14 mouse cellular contexts compared by ENCODE assay signal in genomic region chr6:89403257-89404225, GRCm38 (mm10). TPM values are rescaled to one million over a fixed set of nuclear protein-coding genes. Genes with fewer than 3 reads are reported as not detected.
DNase-seq lines count a peak whose midpoint lies in the region; ATAC-seq and TF ChIP-seq lines count a peak whose summit lies in the region.
"Had no signal": no experiment of that assay in that cellular context is flagged by ENCODE, and none has a peak within 500 bp of the region (broad histone marks: within the 10 kb centered on the region; RNA-seq: fewer than 3 reads in every experiment).

No protein-coding gene starts in this region.

- 30% methylated on average over 2 of the region's 2 CpGs for WGBS in heart, postnatal 0 days
- WGBS in heart, embryonic 11.5 days (ENCODE audit: insufficient replicate concordance): 64% methylated on average over 2 of the region's 2 CpGs
- WGBS in midbrain, postnatal 0 days: 67% methylated on average over 2 of the region's 2 CpGs
- 84% methylated on average over 2 of the region's 2 CpGs for WGBS in midbrain, embryonic 16.5 days
- WGBS in neural tube, embryonic 14.5 days: 41% methylated on average over 2 of the region's 2 CpGs

- no peak overlapping the region for H3K4me3 ChIP-seq in heart, postnatal 0 days (ENCODE audit: low read depth, low read length)
- no peak overlapping the region for H3K4me3 ChIP-seq in heart, embryonic 11.5 days (ENCODE audit: low read depth, low read length)
- H3K4me3 ChIP-seq in midbrain, postnatal 0 days (ENCODE audit: low read depth, low read length): no peak overlapping the region
- no peak overlapping the region for H3K4me3 ChIP-seq in midbrain, embryonic 16.5 days (ENCODE audit: low read depth, low read length)
- H3K4me3 ChIP-seq in neural tube, embryonic 14.5 days (ENCODE audit: low read depth, low read length): no peak overlapping the region
- H3K4me3 ChIP-seq in gastrocnemius, adult 2 months: no peak overlapping the region
- H3K4me3 ChIP-seq: embryonic facial prominence, embryonic 12.5 days; forebrain, embryonic 10.5 days; midbrain, embryonic 15.5 days had no signal

- H3K27ac ChIP-seq in heart, postnatal 0 days (ENCODE audit: low read depth): no peak overlapping the region; the same call in 1 of the 2 replicates
- no peak overlapping the region for H3K27ac ChIP-seq in heart, embryonic 11.5 days (ENCODE audit: low read depth, low read length)
- H3K27ac ChIP-seq in midbrain, postnatal 0 days (ENCODE audit: low read depth, low read length): no peak overlapping the region
- no peak overlapping the region for H3K27ac ChIP-seq in midbrain, embryonic 16.5 days (ENCODE audit: low read length)
- no peak overlapping the region for H3K27ac ChIP-seq in neural tube, embryonic 14.5 days (ENCODE audit: low read depth, low read length)
- H3K27ac ChIP-seq in gastrocnemius, adult 2 months: no peak overlapping the region
- H3K27ac ChIP-seq: embryonic facial prominence, embryonic 12.5 days; forebrain, embryonic 10.5 days; midbrain, embryonic 15.5 days had no signal

- no peaks in the 10 kb centered on the region for H3K36me3 ChIP-seq in heart, postnatal 0 days (replicated peaks; ENCODE audit: control insufficient read depth, insufficient read depth, low read length)
- no peaks in the 10 kb centered on the region for H3K36me3 ChIP-seq in heart, embryonic 11.5 days (ENCODE audit: control insufficient read depth, insufficient read depth, low read length)
- no peaks in the 10 kb centered on the region for H3K36me3 ChIP-seq in midbrain, postnatal 0 days (ENCODE audit: insufficient read depth, low read length)
- H3K36me3 ChIP-seq in midbrain, embryonic 16.5 days (ENCODE audit: control insufficient read depth, insufficient read depth, low read length): no peaks in the 10 kb centered on the region
- H3K36me3 ChIP-seq in neural tube, embryonic 14.5 days (ENCODE audit: control insufficient read depth, insufficient read depth, low read length): no peaks in the 10 kb centered on the region
- H3K36me3 ChIP-seq: embryonic facial prominence, embryonic 12.5 days; forebrain, embryonic 10.5 days; midbrain, embryonic 15.5 days had no signal

- H3K9ac ChIP-seq in heart, postnatal 0 days (replicated peaks; ENCODE audit: low read depth, low read length): no peak overlapping the region
- H3K9ac ChIP-seq in heart, embryonic 11.5 days (ENCODE audit: low read depth, low read length): no peak overlapping the region
- no peak overlapping the region for H3K9ac ChIP-seq in midbrain, postnatal 0 days (replicated peaks; ENCODE audit: low read length, poor library complexity, severe bottlenecking)
- no peak overlapping the region for H3K9ac ChIP-seq in midbrain, embryonic 16.5 days (ENCODE audit: low read depth, low read length)
- H3K9ac ChIP-seq in neural tube, embryonic 14.5 days (replicated peaks; ENCODE audit: low read depth, low read length): no peak overlapping the region
- H3K9ac ChIP-seq: embryonic facial prominence, embryonic 12.5 days; midbrain, embryonic 15.5 days had no signal

- no peaks in the 10 kb centered on the region for H3K27me3 ChIP-seq in heart, postnatal 0 days (ENCODE audit: control insufficient read depth, insufficient read depth, low read length)
- no peaks in the 10 kb centered on the region for H3K27me3 ChIP-seq in heart, embryonic 11.5 days (ENCODE audit: control insufficient read depth, insufficient read depth, low read length)
- no peaks in the 10 kb centered on the region for H3K27me3 ChIP-seq in midbrain, postnatal 0 days (ENCODE audit: insufficient read depth, low read length)
- H3K27me3 ChIP-seq in midbrain, embryonic 16.5 days (ENCODE audit: control insufficient read depth, insufficient read depth, low read depth, low read length): no peaks in the 10 kb centered on the region
- H3K27me3 ChIP-seq in neural tube, embryonic 14.5 days (ENCODE audit: control insufficient read depth, insufficient read depth, low read length): no peaks in the 10 kb centered on the region
- H3K27me3 ChIP-seq: embryonic facial prominence, embryonic 12.5 days; midbrain, embryonic 15.5 days had no signal

- no peak for TF ChIP-seq EP300 in heart, postnatal 0 days (IDR thresholded peaks at IDR 0.05; ENCODE audit: low read depth)

- intact Hi-C loops in gastrocnemius, adult 2 months (cut with DNase I): no loop called here

- peak; percentile 80 for ATAC-seq in heart, postnatal 0 days (ENCODE audit: insufficient read depth, low read depth)
- ATAC-seq in heart, embryonic 11.5 days (replicated peaks; ENCODE audit: insufficient number of reproducible peaks, low FRiP score, low TSS enrichment): no peak
- no peak for ATAC-seq in midbrain, postnatal 0 days (ENCODE audit: low FRiP score)
- ATAC-seq in midbrain, embryonic 16.5 days: no peak
- peak; percentile 51; the same call in 1 of the 2 replicates for ATAC-seq in neural tube, embryonic 14.5 days (ENCODE audit: low read depth)
- ATAC-seq: midbrain, embryonic 15.5 days had no signal

- H3K4me1 ChIP-seq in heart, postnatal 0 days (ENCODE audit: control insufficient read depth, insufficient read depth): peaks cover 12% of the 10 kb centered on the region
- H3K4me1 ChIP-seq in heart, embryonic 11.5 days (ENCODE audit: control insufficient read depth, insufficient read depth, low read length): no peaks in the 10 kb centered on the region
- peaks cover 5% of the 10 kb centered on the region; the same call in 1 of the 2 replicates for H3K4me1 ChIP-seq in midbrain, postnatal 0 days (ENCODE audit: insufficient read depth, low read length)
- H3K4me1 ChIP-seq in midbrain, embryonic 16.5 days (ENCODE audit: control insufficient read depth, insufficient read depth, low read length): no peaks in the 10 kb centered on the region
- 0 out of 2 replicates have a peak, but pooled peaks cover 3% of the 10 kb centered on the region for H3K4me1 ChIP-seq in neural tube, embryonic 14.5 days (ENCODE audit: control insufficient read depth, insufficient read depth, low read length)
- H3K4me1 ChIP-seq: embryonic facial prominence, embryonic 12.5 days had no signal

- H3K9me3 ChIP-seq in heart, postnatal 0 days (replicated peaks; ENCODE audit: control insufficient read depth, low read length): no peaks in the 10 kb centered on the region
- no peaks in the 10 kb centered on the region for H3K9me3 ChIP-seq in heart, embryonic 11.5 days (replicated peaks; ENCODE audit: control insufficient read depth, low read length)
- H3K9me3 ChIP-seq in midbrain, postnatal 0 days (ENCODE audit: low read length): no peaks in the 10 kb centered on the region
- no peaks in the 10 kb centered on the region for H3K9me3 ChIP-seq in midbrain, embryonic 16.5 days (replicated peaks; ENCODE audit: control insufficient read depth, low read length, poor library complexity, severe bottlenecking)
- no peaks in the 10 kb centered on the region for H3K9me3 ChIP-seq in neural tube, embryonic 14.5 days (ENCODE audit: control insufficient read depth, low read length)
- H3K9me3 ChIP-seq: embryonic facial prominence, embryonic 12.5 days; forebrain, embryonic 10.5 days; midbrain, embryonic 15.5 days had no signal

- 0 out of 2 replicates have a peak, but pooled peaks have one; percentile 16 for TF ChIP-seq CTCF in heart, postnatal 0 days (IDR thresholded peaks at IDR 0.05; ENCODE audit: low read depth)
- no peak for TF ChIP-seq CTCF in midbrain, postnatal 0 days (IDR thresholded peaks at IDR 0.05)
- no peak for TF ChIP-seq CTCF in gastrocnemius, adult 2 months (IDR thresholded peaks at IDR 0.05)

- DNase-seq in heart, postnatal 0 days (ENCODE audit: low spot score): peak; percentile 57
- peak; percentile 40 for DNase-seq in midbrain, postnatal 0 days (ENCODE audit: low spot score)
- DNase-seq in kidney, adult 9 months: peak; percentile 37
- no peak for DNase-seq in gastrocnemius, adult 2 months
- DNase-seq in embryo, embryonic 10 days (ENCODE audit: low spot score): no peak
- DNase-seq: cerebellum, postnatal 25 days; right cerebral cortex, postnatal 14 days; thymus, adult 2 months had no signal

- no peak overlapping the region for H3K4me2 ChIP-seq in heart, postnatal 0 days (ENCODE audit: low read depth, low read length)
- H3K4me2 ChIP-seq in heart, embryonic 11.5 days: no peak overlapping the region
- H3K4me2 ChIP-seq in midbrain, postnatal 0 days (ENCODE audit: low read depth, low read length, poor library complexity, severe bottlenecking): no peak overlapping the region
- H3K4me2 ChIP-seq in midbrain, embryonic 16.5 days (ENCODE audit: low read length): no peak overlapping the region
- no peak overlapping the region for H3K4me2 ChIP-seq in neural tube, embryonic 14.5 days (ENCODE audit: low read depth, low read length)
- H3K4me2 ChIP-seq: embryonic facial prominence, embryonic 12.5 days; midbrain, embryonic 15.5 days had no signal

RNA-seq across cellular contexts. Expression of gene Plxna1, which starts 41.1 kb away (rescaled TPM):
- 30.4 and 133 TPM in 2 replicates for total RNA-seq in heart, postnatal 0 days (2014; rRNA removed; ENCODE audit: low replicate concordance)
- polyA plus RNA-seq in heart, postnatal 0 days (2015; fragmentation: Nextera tagmentation; extraction: Ambion mirVana): 7.8 and 8.1 TPM in 2 replicates
- polyA plus RNA-seq in heart, embryonic 11.5 days (2014; fragmentation: Nextera tagmentation; extraction: Ambion mirVana): 8.9 and 9.9 TPM in 2 replicates
- total RNA-seq in midbrain, postnatal 0 days (2014; rRNA removed): 220 and 234 TPM in 2 replicates
- 46.5 and 50.1 TPM in 2 replicates for polyA plus RNA-seq in midbrain, postnatal 0 days (2015; fragmentation: Nextera tagmentation; extraction: Ambion mirVana)
- 64.0 and 78.9 TPM in 2 replicates for polyA plus RNA-seq in midbrain, embryonic 16.5 days (2015; fragmentation: Nextera tagmentation; extraction: Ambion mirVana)
- 37.8 and 38.3 TPM in 2 replicates for polyA plus RNA-seq in neural tube, embryonic 14.5 days (2014; fragmentation: Nextera tagmentation; extraction: Ambion mirVana)
- total RNA-seq in gastrocnemius, adult 2 months (2021): 10 to 100 TPM; 10.9 to 13.0 TPM

Comparison
In these comparisons a context has a peak if more than half of its experiments do, and no peak if none do; other contexts are left out.
1. ATAC-seq: peak in heart, postnatal 0 days (single experiment) and neural tube, embryonic 14.5 days (single experiment); none in heart, embryonic 11.5 days (single experiment), midbrain, postnatal 0 days (single experiment) and midbrain, embryonic 16.5 days (single experiment).
2. DNase-seq: peak in heart, postnatal 0 days (single experiment), midbrain, postnatal 0 days (single experiment) and kidney, adult 9 months (single experiment); none in gastrocnemius, adult 2 months (single experiment) and embryo, embryonic 10 days (single experiment).